Mouse (Mus musculus) lung, adult 2 months (tissue): ENCODE measurements around the gene Mrvi1. TPM values are rescaled to one million over a fixed set of nuclear protein-coding genes. Genes with fewer than 3 reads are reported as not detected.

Experiments
- DNase-seq: peaks from one replicate; pipeline ENCODE4 v3.0.0; 2022
- H3K4me1 ChIP-seq: fragments of 200-500 bp; 2 replicates; pipeline ENCODE4 v1.6.1; 2011; ENCODE audit warnings: low read length; ENCODE audit not compliant: control insufficient read depth, insufficient read depth
- H3K4me3 ChIP-seq: fragments of 200-500 bp; replicated peaks from 2 replicates; pipeline ENCODE3; 2011; ENCODE audit warnings: low read depth, mild to moderate bottlenecking, control low read depth, low read length; ENCODE audit errors: extremely low read depth
- CTCF ChIP-seq: fragments of 200-500 bp; IDR thresholded peaks from 2 replicates; pipeline ENCODE4 v1.5.1; 2011; ENCODE audit warnings: mild to moderate bottlenecking, low read length, control low read depth; ENCODE audit not compliant: insufficient read depth
- POLR2A ChIP-seq: fragments of 200-500 bp; IDR thresholded peaks from 2 replicates; pipeline ENCODE4 v1.6.1; 2011; ENCODE audit warnings: low read depth, mild to moderate bottlenecking, control low read depth, low read length, borderline replicate concordance; ENCODE audit errors: extremely low read depth
- WGBS: fragments of 180-500 bp; shearing (Covaris S2); methylation state at CpG from one replicate; pipeline ENCODE4 v1.1.7; 2018; 5-methylcytosine and 5-hydroxymethylcytosine counted together
- polyA plus RNA-seq: library from polyadenylated mRNA; depleted of rRNA; stranded (reverse); fragments of >200 nt; gene quantifications from 2 replicates; pipeline ENCODE4 v1.2.3, GENCODE M21; 2012

Mrvi1 gene
- polyA plus RNA-seq, 1 experiment: 10.8 TPM

DNA sequence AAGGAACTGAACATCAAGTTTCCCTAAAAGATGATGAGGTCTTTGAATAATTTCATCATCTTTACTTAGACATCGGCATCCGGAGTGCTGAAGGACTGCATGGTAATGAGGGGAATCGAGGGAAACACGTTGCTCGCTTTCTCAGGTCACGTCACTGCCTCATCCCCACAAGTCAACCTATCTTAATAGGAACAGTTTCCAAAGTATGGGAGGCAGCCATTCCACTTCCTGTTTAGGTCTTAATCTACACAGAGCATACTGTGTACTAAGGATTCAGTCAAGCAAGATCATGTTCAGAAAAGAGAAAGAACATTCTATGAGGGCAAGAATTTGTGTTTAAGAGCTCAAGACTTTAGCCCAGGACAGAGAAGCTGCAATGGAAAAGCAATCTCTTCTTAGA lies 34.6 kb downstream of the Mrvi1 start:
- no peak overlapping the region for H3K4me3 ChIP-seq

DNA sequence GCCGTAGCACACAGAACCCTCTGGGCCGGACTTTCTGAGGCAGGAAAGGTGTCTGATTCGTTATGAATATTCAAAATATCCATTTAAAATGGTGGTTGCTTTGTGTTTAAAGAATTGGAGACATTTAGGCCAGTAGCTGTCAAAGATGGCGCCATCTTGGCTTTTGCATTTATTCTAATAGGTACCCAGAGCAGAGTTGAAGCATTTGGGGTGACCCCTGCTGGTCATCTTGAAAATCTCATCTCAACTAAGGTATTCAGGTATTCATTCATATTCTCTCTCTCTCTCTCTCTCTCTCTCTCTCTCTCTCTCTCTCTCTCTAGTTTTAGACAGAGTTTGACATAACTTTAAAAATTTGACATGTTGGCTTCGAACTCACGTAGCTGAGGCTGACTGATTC lies 35.5 kb downstream of the Mrvi1 start:
- no peak overlapping the region for H3K4me3 ChIP-seq
- WGBS: 86% methylated on average over 6 of the region's 6 CpGs
- no peaks in the 10 kb centered on the region; the same call in 1 of the 2 replicates for H3K4me1 ChIP-seq
- no peak for DNase-seq
- TF ChIP-seq POLR2A: no peak
- TF ChIP-seq CTCF: 0 out of 2 replicates have a peak, but pooled peaks have one; percentile 21

More for the DNA sequence above, 34.6 kb downstream of the Mrvi1 start:
- no peak for TF ChIP-seq CTCF
- TF ChIP-seq POLR2A: no peak
- no peak for DNase-seq
- no peaks in the 10 kb centered on the region for H3K4me1 ChIP-seq
- 92% methylated on average over 6 of the region's 6 CpGs for WGBS

DNA sequence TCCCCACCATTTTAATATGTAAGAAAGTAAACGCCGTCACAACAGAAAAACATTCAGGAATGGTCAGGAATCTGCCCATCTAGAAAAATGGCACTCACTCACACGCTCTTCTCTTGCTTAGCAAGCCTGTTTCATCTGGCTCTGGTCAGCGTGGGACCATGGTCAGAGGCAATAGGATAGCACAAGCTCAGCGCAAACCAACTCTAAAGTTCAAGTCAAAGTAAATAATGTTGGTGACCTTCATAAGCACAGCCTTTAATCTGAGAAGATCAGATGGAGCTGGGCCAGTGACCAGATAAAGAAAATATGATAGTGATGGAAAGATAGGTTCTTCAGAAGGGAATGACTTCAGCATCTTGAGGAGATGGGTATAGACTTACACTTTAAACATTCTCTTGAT lies 37.9 kb downstream of the Mrvi1 start:
- Histone ChIP-seq H3K4me1 (peaks cover 4% of the 10 kb centered on the region; the same call in 1 of the 2 replicates), H3K4me3 (no peak overlapping the region)
- TF ChIP-seq CTCF (no peak), POLR2A (no peak)
- no peak for DNase-seq
- 91% methylated on average over 5 of the region's 5 CpGs for WGBS

DNA sequence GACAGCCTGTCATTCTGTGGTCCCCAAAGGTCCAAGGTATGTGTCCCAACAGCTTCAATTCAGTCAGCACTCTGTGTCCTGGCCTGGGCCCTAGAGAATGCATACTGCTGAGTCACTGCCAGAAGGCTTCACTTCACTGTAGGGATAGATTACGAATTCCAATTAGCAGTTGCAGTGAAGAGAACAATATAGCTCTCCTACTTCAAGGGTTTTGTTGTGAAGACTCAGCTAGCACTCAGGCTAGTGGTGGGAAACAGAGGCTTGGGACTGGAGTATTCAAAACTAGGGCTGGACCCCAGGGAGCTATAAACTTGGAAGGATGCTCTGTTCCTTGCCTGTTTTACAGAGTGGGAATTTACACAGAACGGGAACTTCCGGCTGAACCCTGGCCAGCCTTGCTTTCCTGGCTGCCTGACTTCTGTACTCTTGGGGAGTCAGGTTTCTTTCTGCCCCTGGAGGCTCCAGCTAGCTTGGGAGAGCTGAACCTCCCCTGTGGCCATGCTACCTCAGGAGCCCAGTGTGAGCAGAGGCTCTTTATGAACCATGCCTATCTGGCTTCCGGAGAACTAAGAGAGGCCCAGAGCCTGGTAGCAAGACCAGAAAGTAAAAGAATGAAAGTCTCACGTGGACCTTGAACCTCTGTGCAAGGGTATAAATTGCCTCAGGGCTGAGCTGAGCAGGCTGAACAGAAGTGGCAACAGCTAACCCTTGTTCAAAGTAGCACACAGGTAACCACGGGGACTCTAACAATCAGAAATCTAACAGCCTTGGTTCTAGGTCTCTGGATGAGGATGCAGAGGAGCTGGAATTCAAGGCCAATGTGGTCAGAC lies 40.3 kb downstream of the Mrvi1 start:
- Histone ChIP-seq H3K4me1 (peaks cover 4% of the 10 kb centered on the region; the same call in 1 of the 2 replicates), H3K4me3 (no peak overlapping the region)
- no peak for TF ChIP-seq CTCF
- no peak for TF ChIP-seq POLR2A
- no peak for DNase-seq
- WGBS: 58% methylated on average over 6 of the region's 6 CpGs

DNA sequence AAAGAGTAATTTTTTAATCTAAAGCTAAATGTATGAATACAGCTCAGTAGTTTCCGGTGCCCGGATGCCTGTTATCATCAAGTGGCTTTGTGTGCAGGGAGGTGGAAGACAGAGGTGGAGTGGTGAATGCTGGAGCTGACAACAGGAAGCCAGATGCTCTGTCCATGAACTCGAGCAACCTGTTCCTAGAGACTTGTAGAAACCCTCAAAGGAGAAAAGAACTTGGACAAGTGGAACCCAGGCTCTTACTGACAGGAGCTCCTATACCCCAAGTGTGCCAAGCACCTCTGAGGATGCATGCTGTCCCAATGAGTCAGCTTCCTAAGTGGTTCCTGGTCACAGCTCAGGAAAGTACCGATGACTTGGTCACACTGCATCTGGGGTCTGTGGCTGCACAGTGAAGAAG lies 41.1 kb downstream of the Mrvi1 start:
- DNase-seq: no peak
- no peak overlapping the region for H3K4me3 ChIP-seq
- 40% methylated on average over 4 of the region's 4 CpGs for WGBS
- H3K4me1 ChIP-seq: peaks cover 4% of the 10 kb centered on the region; the same call in 1 of the 2 replicates
- no peak for TF ChIP-seq POLR2A
- no peak for TF ChIP-seq CTCF

DNA sequence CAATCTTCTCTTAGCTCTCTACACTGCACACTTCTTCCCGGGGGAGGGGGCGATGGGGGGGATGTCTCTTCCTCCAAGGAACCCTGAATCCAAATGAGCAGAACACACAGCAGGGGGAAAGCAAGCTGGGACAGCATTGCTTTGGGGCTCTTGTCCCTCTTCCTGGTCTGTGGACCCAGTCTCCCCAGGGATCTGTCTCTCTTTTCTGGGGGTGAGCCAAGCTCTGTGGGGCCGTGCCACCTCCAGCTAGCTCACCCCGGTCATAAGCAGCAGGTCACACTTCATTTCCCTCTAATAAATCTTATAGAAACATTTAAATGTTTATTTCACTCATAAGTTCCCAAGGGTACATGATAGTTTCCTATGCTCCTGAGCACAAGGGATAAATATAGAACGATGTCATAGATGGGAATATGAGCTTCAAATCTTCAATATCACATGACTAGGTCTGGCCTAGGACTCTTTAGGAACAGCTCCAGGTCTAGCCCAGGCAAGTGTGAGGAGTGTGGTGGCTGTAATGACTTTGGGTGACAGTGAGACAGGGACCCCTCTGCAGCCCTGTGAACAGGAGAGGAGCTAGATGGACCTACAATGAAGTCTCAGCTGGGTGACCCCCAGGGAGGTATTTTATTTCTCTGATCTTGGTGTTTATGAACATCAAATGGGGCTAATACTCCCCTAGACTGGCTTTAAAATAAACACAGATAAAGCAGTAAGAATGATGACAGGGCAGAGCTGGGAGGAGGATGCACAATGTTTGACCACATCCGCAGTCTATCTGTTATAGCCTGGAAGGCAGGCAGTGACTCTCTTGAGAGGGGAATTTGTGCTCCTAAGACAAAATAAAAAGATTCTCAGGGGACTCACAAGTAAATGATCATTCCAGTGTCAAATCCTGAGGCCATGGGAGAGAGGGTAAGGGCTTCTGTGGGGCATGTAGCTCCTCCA lies 46.2 kb downstream of the Mrvi1 start:
- 80% methylated on average over 6 of the region's 6 CpGs for WGBS
- Histone ChIP-seq H3K4me1 (no peaks in the 10 kb centered on the region), H3K4me3 (no peak overlapping the region)
- TF ChIP-seq CTCF: no peak
- TF ChIP-seq POLR2A: no peak
- DNase-seq: no peak

DNA sequence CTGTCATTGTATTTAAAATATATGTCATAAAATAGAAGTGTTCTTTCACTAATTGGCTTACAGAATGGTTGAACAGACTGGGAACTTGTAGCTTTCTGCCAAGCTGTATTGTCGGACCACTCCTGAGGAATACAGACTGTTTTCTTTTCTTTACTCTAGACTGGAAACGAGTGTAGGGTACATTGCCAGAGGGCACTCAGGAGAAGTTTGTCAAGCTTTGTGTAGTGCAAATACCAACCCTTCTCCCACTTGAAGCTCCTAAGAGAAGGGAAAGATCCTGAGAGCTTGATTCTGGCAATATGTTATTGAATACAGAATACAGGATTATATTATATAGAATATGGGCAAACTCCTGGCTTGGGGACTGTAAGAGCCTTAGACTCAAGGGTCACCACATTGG lies 48.3 kb downstream of the Mrvi1 start:
- DNase-seq: no peak
- WGBS: 69% methylated on average over 2 of the region's 2 CpGs
- Histone ChIP-seq H3K4me1 (no peaks in the 10 kb centered on the region), H3K4me3 (no peak overlapping the region)
- TF ChIP-seq POLR2A (no peak), CTCF (no peak)

DNA sequence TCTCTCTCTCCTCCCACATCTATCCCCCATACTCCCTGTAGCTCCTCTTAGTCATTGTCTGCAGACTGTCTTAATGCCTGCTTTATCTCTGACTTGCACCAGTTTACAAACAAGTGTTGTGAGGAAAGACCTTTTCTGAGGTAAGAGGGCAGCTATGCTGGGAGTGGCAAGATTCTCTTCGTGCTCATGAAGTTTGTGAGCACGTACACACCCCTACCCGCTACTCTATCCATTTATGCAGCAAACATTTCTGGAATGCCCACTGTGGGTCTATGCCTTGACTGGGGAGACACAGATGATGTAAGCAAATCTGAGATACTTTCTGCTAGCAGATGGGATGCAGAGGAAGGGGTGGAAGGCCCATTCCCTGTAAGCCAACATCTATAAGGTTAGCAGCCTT lies 48.9 kb downstream of the Mrvi1 start:
- no peak overlapping the region for H3K4me3 ChIP-seq
- no peak for DNase-seq
- H3K4me1 ChIP-seq: no peaks in the 10 kb centered on the region
- WGBS: 74% methylated on average over 3 of the region's 3 CpGs
- TF ChIP-seq POLR2A (no peak), CTCF (no peak)

DNA sequence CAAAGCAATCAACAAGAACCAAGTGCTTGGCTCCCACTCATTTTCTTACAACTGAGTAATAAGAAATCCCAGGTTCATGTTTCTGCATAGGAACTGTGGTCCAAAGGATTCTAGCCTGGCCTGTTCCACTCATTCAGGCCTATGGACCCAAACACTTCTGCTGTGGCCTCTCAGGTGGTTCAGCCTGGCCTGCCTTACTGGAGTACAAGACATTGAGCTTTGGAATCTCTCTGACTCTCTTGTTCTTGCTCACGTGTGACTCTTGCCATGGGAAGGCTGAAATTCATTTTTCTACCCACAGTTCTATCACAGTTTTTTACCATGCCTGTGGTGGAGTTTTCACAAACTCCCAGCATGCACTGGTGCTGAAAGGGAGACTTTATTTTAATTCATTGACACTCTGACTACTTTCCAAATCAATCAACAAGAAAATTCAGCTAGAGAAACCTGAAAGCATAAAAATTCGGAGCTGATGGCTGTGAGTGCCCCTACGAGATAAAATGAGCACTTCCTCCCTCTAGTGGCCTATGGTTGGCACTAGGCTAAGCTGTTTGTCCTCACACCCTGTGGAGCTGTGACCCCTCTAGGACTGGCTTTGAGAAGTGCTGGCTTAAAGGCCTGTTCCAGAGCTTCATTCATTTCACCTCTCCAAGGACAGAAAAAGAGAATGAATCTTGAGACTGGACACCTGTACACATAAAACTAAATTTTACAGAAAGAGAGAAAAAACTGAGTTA lies 52.0 kb downstream of the Mrvi1 start:
- TF ChIP-seq CTCF (peak; percentile 77), POLR2A (no peak)
- Histone ChIP-seq H3K4me3 (no peak overlapping the region), H3K4me1 (no peaks in the 10 kb centered on the region)
- 27% methylated on average over 3 of the region's 3 CpGs for WGBS
- no peak for DNase-seq

DNA sequence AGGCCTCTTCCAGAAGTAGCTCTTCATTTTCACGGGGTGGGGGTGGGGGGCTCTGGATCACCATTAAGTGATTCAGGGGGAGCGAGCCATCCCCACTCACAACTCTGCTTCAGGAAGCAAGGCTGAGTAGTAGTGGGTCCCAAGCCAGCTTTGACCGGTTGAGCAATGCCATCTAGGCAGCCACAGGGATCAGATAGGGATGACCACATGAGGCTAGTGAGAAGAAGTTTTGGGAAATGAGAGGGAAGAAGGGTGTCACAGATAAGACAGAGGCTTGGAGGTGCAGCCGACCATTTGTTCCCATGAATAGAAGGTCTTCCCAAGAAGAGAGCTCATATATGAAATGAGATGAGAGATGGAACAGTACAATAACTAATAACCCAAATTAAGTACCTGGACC lies 55.7 kb downstream of the Mrvi1 start:
- no peak for DNase-seq
- 79% methylated on average over 4 of the region's 4 CpGs for WGBS

More for the DNA sequence above, 55.7 kb downstream of the Mrvi1 start:
- TF ChIP-seq POLR2A (no peak), CTCF (no peak)
- Histone ChIP-seq H3K4me1 (no peaks in the 10 kb centered on the region), H3K4me3 (no peak overlapping the region)
